Mouse (Mus musculus): ENCODE data around the gene Slc39a12. TPM values are rescaled to one million over a fixed set of nuclear protein-coding genes. Genes with fewer than 3 reads are reported as not detected.
A peak's percentile ranks its signal among the peaks of the same experiment; 100 is the strongest.

Slc39a12 gene
- total and polyA plus RNA-seq, 2 experiments from 2014 or later, result 6.9 to 20.8 TPM

GRCm38 (mm10) chr2:14496150-14496549, 108.0 kb downstream of the Slc39a12 start:
- no peak for ATAC-seq (ENCODE audit: low FRiP score)
- H3K4me2 ChIP-seq (ENCODE audit: low read depth, low read length, poor library complexity, severe bottlenecking), result no peak overlapping the region
- DNase-seq (ENCODE audit: low spot score), result no peak
- H3K27ac ChIP-seq (ENCODE audit: low read depth, low read length), result no peak overlapping the region
- no peaks in the 10 kb centered on the region for H3K4me1 ChIP-seq (ENCODE audit: insufficient read depth, low read length)
- no peaks in the 10 kb centered on the region for H3K36me3 ChIP-seq (ENCODE audit: insufficient read depth, low read length)
- no peak overlapping the region for H3K9ac ChIP-seq (replicated peaks; ENCODE audit: low read length, poor library complexity, severe bottlenecking)
- no peak for TF ChIP-seq CTCF (IDR thresholded peaks at IDR 0.05)
- no peaks in the 10 kb centered on the region for H3K9me3 ChIP-seq (ENCODE audit: low read length)
- WGBS, result 91% methylated on average over 2 of the region's 2 CpGs
- no peaks in the 10 kb centered on the region for H3K27me3 ChIP-seq (ENCODE audit: insufficient read depth, low read length)
- no peak overlapping the region for H3K4me3 ChIP-seq (ENCODE audit: low read depth, low read length)

GRCm38 (mm10) chr2:14502482-14502881, 114.4 kb downstream of the Slc39a12 start:
- H3K4me2 ChIP-seq (ENCODE audit: low read depth, low read length, poor library complexity, severe bottlenecking), result no peak overlapping the region
- H3K4me1 ChIP-seq (ENCODE audit: insufficient read depth, low read length), result no peaks in the 10 kb centered on the region
- H3K36me3 ChIP-seq (ENCODE audit: insufficient read depth, low read length), result no peaks in the 10 kb centered on the region
- ATAC-seq (ENCODE audit: low FRiP score), result no peak
- no peak for TF ChIP-seq CTCF (IDR thresholded peaks at IDR 0.05)
- no peak for DNase-seq (ENCODE audit: low spot score)
- H3K4me3 ChIP-seq (ENCODE audit: low read depth, low read length), result no peak overlapping the region
- WGBS, result 83% methylated on average over 3 of the region's 3 CpGs
- no peak overlapping the region for H3K9ac ChIP-seq (replicated peaks; ENCODE audit: low read length, poor library complexity, severe bottlenecking)
- H3K9me3 ChIP-seq (ENCODE audit: low read length), result no peaks in the 10 kb centered on the region
- no peak overlapping the region for H3K27ac ChIP-seq (ENCODE audit: low read depth, low read length)
- H3K27me3 ChIP-seq (ENCODE audit: insufficient read depth, low read length), result no peaks in the 10 kb centered on the region

- Histone ChIP-seq H3K36me3 (ENCODE audit: insufficient read depth, low read length) (no peaks in the 10 kb centered on the region), H3K9ac (replicated peaks; ENCODE audit: low read length, poor library complexity, severe bottlenecking) (no peak overlapping the region), H3K4me3 (ENCODE audit: low read depth, low read length) (no peak overlapping the region), H3K4me1 (ENCODE audit: insufficient read depth, low read length) (no peaks in the 10 kb centered on the region), H3K27ac (ENCODE audit: low read depth, low read length) (no peak overlapping the region), H3K4me2 (ENCODE audit: low read depth, low read length, poor library complexity, severe bottlenecking) (no peak overlapping the region), H3K27me3 (ENCODE audit: insufficient read depth, low read length) (no peaks in the 10 kb centered on the region), H3K9me3 (ENCODE audit: low read length) (no peaks in the 10 kb centered on the region)
- no peak for TF ChIP-seq CTCF (IDR thresholded peaks at IDR 0.05)
- ATAC-seq (ENCODE audit: low FRiP score) (no peak), DNase-seq (ENCODE audit: low spot score) (no peak)
- 57% methylated on average over 5 of the region's 5 CpGs for WGBS
Observed at GRCm38 (mm10) chr2:14518237-14518636, 130.1 kb downstream of the Slc39a12 start.

GRCm38 (mm10) chr2:14534325-14535077, 146.4 kb downstream of the Slc39a12 start:
- ATAC-seq (ENCODE audit: low FRiP score) (no peak), DNase-seq (ENCODE audit: low spot score) (no peak)
- no peaks in the 10 kb centered on the region for H3K9me3 ChIP-seq (ENCODE audit: low read length)
- H3K4me3 ChIP-seq (ENCODE audit: low read depth, low read length), result no peak overlapping the region
- 67% methylated on average over 3 of the region's 3 CpGs for WGBS
- no peaks in the 10 kb centered on the region for H3K36me3 ChIP-seq (ENCODE audit: insufficient read depth, low read length)
- H3K27me3 ChIP-seq (ENCODE audit: insufficient read depth, low read length), result no peaks in the 10 kb centered on the region
- TF ChIP-seq CTCF (IDR thresholded peaks at IDR 0.05), result no peak
- no peak overlapping the region for H3K9ac ChIP-seq (replicated peaks; ENCODE audit: low read length, poor library complexity, severe bottlenecking)
- H3K4me2 ChIP-seq (ENCODE audit: low read depth, low read length, poor library complexity, severe bottlenecking), result no peak overlapping the region
- H3K4me1 ChIP-seq (ENCODE audit: insufficient read depth, low read length), result no peaks in the 10 kb centered on the region
- no peak overlapping the region for H3K27ac ChIP-seq (ENCODE audit: low read depth, low read length)

GRCm38 (mm10) chr2:14535246-14535671, 147.1 kb downstream of the Slc39a12 start:
- no peaks in the 10 kb centered on the region for H3K9me3 ChIP-seq (ENCODE audit: low read length)
- H3K36me3 ChIP-seq (ENCODE audit: insufficient read depth, low read length), result no peaks in the 10 kb centered on the region
- H3K4me2 ChIP-seq (ENCODE audit: low read depth, low read length, poor library complexity, severe bottlenecking), result no peak overlapping the region
- no peaks in the 10 kb centered on the region for H3K4me1 ChIP-seq (ENCODE audit: insufficient read depth, low read length)
- H3K27ac ChIP-seq (ENCODE audit: low read depth, low read length), result no peak overlapping the region
- H3K9ac ChIP-seq (replicated peaks; ENCODE audit: low read length, poor library complexity, severe bottlenecking), result no peak overlapping the region
- ATAC-seq (ENCODE audit: low FRiP score), result peak; percentile 75
- H3K4me3 ChIP-seq (ENCODE audit: low read depth, low read length), result no peak overlapping the region
- no peaks in the 10 kb centered on the region for H3K27me3 ChIP-seq (ENCODE audit: insufficient read depth, low read length)
- no peak for TF ChIP-seq CTCF (IDR thresholded peaks at IDR 0.05)
- 9% methylated on average over 3 of the region's 3 CpGs for WGBS
- DNase-seq (ENCODE audit: low spot score), result peak; percentile 35

GRCm38 (mm10) chr2:14537781-14538180, 149.7 kb downstream of the Slc39a12 start:
- Histone ChIP-seq H3K4me1 (ENCODE audit: insufficient read depth, low read length) (no peaks in the 10 kb centered on the region), H3K9ac (replicated peaks; ENCODE audit: low read length, poor library complexity, severe bottlenecking) (no peak overlapping the region), H3K27me3 (ENCODE audit: insufficient read depth, low read length) (no peaks in the 10 kb centered on the region), H3K4me2 (ENCODE audit: low read depth, low read length, poor library complexity, severe bottlenecking) (no peak overlapping the region), H3K36me3 (ENCODE audit: insufficient read depth, low read length) (no peaks in the 10 kb centered on the region), H3K27ac (ENCODE audit: low read depth, low read length) (no peak overlapping the region), H3K9me3 (ENCODE audit: low read length) (no peaks in the 10 kb centered on the region), H3K4me3 (ENCODE audit: low read depth, low read length) (no peak overlapping the region)
- ATAC-seq (ENCODE audit: low FRiP score), result no peak
- 77% methylated on average over 3 of the region's 3 CpGs for whole genome bisulfite sequencing
- DNase-seq (ENCODE audit: low spot score), result no peak
- TF ChIP-seq CTCF (IDR thresholded peaks at IDR 0.05), result no peak
